Mouse (Mus musculus) retina, postnatal 7 days (tissue): ENCODE measurements around the gene Gadd45g.
A peak's percentile ranks its signal among the peaks of the same experiment; 100 is the strongest.

ENCODE experiments used
- DNase-seq: peaks from one replicate; pipeline ENCODE4 v3.0.0-alpha.2; 2012; ENCODE audit warnings: low read depth, low spot score

Gene Gadd45g

GRCm38 (mm10) chr13:51846301-51846867, at the start of gene Gadd45g:
TSS of gene Gadd45g (plus strand) at chr13:51846678.
- peak; percentile 90 for DNase-seq

DNA sequence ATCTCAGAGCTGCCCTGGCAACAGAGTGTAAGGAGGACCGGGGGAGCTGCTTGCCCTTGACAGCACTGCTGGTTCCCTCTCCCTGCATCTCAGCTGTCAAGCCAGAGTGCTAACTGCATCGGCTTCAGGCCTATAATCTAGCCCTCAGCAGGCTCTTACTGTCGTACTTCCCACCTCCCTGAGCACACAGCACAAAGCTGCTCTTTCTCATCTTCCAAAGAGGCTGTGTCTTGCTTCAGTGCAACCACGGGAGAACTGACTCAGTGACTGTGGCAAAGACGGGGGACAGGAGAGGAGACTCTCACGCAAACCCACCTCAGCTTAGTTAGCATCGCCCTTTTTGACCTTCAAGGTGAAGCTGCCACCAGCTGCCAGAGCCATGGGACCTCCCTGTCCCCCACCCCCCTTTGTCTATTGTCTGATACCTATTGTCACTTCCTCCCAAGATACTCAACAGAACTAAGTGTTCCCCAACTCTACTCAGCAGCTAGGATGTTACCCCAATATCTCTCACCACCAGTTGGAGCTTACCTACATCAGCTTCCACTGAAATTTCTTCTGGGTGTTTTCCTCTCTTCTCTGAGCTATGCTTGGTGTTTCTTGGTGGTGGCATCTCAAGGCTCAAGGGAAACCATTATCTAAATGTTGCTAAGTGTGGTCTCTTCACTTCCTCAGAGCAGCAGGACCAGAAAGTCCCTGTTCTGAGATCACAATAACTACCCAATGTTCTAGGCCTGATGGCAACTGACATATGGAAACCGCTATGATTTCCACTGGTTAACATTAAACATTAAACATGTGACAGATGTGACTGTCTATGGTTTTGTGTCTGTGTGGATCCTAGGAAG, 48.4 kb upstream of the Gadd45g start:
- no peak for DNase-seq

DNA sequence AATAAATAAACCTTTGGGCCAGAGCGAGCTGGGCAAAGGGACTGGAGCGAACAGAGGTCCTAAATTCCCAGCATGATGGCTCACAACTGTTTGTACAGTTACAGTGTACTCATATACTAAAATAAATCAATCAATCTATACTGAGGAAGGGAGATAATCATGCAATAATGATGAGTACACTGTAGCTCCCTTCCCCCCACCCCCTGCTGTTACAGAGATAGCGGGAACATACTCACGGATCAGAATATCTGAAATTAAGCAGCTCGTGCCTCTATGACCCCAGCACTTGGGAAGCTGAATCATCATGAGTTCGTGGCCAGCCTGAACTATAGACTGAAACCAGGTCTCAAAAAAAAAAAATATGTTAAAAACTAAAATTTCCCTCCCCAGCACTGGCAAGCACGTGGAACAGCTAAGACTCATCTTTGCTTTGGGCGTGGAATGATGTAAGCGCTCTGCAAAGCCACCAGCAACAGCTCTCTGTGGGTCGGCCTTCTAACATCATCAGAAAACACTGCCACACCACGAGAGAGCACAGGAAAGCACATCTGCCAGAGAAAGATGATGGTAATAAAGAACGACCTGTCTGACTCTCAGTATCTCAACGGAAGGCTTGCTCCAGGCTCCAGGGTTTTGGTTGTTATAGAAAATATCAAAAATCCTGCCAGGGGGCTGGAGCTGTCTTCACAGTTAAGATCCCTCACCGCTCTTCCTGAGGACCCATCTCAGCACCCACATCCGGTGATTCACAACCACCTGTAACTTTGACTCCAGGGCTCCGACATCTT, 46.5 kb upstream of the Gadd45g start:
- DNase-seq = no peak

DNA sequence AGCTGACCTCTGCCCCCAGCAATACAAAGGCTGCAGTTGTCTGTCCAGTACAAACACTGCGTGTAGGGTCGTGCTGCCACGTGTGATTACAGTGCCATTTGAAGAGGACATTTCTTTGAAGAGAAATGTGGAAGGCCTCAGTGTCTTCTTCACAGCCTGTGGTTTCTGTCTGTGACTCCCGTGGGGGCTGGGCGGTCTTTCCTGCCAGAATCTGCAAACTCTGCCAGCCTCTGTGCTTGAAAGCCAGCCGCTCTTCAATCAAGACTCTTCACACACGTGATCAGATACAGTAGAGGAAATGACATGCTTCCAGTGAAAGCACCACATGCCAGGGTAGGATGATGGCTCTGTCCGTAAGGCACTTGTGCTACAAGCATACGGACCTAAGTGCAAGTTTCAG, 45.6 kb upstream of the Gadd45g start:
- DNase-seq = no peak

- DNase-seq = no peak
Measured at GRCm38 (mm10) chr13:51805634-51806033, 40.8 kb upstream of the Gadd45g start.

GRCm38 (mm10) chr13:51806220-51806619, 40.3 kb upstream of the Gadd45g start:
- no peak for DNase-seq

DNA sequence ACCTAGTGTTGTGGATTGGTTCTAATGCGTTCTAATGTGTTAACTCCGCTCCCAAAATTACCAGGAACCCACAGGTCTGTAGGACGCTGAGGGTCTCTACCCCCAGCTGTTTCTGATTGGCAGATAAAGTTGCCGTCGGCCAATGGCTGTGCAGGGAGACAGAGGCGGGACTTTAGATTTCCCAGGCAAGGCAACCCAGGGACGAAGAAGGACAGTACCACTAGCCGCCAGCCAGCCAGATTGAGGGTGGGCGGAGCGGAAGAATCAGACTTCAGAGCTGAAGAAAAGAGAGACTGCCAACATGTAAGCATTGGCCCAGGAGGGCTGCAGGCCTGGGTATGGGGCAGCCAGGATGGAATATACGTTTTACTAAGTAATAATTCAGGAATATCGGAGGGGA, 38.3 kb upstream of the Gadd45g start:
- DNase-seq = no peak

DNA sequence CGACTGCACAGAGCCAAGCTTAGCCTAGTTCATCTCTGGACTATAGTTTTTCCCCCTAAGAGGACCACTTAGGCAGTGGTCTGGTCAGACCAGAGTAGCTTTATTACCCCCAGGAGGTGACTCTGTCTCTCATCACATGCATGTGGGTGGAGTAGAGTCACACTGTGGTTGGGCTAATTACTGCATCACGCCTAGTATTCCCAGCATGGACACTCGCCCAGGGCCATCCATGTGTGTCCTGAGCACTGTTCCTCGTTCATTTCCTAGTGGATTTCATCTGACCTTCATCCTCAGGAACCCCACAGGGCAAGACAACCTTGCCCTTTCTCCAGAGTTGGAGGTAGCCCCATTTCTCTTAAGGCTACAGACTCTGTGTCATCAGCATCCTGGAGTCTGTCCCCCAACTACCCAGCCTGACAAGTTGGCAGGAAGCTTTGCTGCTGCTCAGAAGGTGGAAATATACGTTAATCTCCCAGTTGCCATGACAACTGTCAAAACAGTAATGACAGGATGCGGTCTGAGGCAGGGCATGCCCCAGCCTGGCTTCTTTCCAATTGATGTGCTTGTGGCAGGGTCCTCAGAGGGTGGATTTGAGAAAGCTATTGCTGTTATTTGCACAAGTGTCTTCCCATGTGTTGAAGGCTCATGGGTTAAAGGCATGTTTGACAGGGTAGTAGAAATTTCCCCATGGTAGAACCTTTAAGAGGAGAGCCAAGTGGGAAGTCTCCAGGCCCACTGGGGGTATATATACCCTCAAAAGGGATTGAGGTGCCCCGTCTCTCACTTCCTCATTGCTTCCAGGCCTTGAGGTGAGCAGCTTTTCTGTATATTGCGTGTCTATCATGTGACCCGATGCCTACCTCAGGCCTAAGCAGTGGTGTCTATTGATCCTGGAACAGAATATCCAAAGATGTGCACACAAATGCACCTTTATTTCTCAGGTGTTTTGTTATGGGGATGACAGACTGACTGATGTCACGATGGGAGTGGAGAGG, 32.6 kb upstream of the Gadd45g start:
- DNase-seq = no peak

- no peak for DNase-seq
Measured at GRCm38 (mm10) chr13:51814646-51815045, 31.8 kb upstream of the Gadd45g start.

- DNase-seq = no peak
Measured at GRCm38 (mm10) chr13:51815865-51816504, 30.5 kb upstream of the Gadd45g start.

DNA sequence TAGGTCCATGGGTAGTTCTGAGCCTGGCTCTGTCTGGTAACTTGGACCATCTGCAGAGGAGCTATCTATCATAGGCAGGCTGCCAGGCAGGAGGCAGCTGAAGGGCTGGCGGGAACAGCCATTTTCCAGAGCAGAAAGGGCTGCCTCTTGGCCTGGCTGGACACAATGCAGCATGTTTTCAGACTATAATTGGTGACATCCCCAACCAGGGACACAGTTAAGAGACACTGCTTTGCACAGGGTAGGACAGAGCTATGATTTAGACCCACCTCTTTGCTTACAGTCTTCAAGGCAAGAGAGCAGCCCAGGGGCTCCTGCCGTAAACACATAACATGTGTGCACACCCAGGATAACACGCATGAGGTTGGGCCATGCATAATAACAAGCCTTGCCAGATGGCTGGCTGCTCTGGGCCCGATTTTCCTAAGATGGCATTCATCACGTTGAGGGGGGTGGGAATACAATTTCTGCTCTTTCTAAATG, 29.9 kb upstream of the Gadd45g start:
- DNase-seq = no peak

DNA sequence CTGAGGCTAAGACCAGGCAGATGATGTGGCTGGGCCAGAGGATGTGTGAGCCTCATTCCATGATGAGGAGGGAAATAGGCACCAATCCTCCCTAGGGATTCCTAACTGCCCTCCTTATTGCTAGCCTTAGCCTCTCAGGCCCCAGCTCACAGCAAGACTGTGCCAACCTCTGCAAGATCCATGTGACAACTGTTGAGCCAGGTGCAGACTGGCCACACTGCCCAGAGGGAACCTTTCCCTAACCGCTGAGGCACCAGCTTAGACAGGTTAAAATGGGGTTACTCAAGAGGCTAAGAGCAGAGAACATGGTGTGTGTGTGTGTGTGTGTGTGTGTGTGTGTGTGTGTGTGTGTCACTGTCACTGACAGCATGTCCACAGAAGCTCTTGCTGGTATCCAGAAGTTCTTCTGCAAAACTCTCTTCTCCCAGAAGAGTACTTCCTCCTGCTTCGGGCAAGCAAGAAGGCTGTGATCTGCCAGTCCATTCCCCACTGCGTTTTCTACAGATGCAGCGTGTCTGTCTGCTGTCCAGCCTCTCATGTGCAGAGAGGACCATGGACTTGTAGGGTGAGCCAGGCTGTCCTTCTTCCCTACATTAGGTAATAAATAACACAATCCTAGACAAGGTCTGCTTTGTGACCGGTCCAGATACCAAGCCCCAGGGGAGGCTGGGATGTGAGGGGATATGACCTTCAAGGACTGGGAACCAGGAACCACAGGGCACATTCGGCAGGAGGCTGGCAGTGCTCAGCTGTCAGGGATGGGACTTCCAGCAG, 28.1 kb upstream of the Gadd45g start:
- DNase-seq = no peak

GRCm38 (mm10) chr13:51818944-51819326, 27.5 kb upstream of the Gadd45g start:
- DNase-seq = no peak

DNA sequence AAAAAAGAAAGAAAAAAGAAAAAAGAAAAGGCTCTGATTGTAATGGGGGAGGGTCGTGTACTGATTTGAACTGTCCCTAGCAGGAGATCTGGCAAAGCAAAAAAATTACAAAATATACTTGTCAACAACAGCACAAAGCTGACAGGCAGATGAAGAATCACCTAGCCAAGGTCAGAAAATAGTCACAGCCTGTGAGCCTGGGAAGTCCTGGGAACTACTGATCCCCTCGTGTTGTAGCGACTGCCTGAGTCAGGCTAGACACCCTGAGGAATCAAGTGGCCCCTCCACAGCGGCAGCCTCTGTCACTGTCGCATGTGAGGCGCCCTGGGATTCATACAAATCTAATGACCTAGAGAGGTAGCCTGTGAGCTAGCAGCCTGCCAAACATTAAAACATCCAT, 27.1 kb upstream of the Gadd45g start:
- no peak for DNase-seq

- no peak for DNase-seq
Measured at GRCm38 (mm10) chr13:51821988-51822387, 24.5 kb upstream of the Gadd45g start.

DNA sequence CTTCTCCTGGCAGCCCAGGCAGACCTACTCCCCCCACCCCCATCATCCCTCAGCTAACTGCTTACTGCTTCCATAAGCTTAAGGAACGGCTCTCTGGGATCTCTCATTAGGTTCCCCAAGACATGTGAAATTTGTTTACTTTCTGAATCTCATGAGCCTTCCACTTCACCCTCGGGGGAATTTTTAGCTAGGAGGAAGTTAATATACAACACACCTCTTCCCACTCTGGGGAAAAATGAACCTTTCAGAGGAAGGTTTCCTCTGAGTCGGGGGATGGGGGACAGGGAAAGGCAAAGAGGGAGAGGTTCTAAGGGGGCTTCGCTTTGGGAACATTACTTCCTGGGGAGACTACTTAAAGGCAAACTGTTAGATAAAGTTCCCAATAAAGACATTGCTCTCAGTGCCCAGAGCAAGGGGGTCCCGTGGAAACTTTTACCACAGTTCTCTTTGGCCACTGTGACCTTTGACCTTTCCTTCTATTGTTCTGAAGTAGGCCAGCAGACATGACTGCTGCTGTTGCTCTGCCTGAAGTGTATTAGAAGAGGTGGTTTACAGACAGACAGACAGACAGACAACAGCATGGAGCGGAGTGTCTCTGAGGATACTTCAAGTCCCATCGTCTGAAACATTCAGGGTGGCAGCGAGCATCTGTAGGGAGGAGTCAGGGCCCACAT, 22.5 kb upstream of the Gadd45g start:
- DNase-seq = no peak

GRCm38 (mm10) chr13:51830744-51831450, 15.6 kb upstream of the Gadd45g start:
- peak; percentile 54 for DNase-seq

GRCm38 (mm10) chr13:51832491-51832890, 14.0 kb upstream of the Gadd45g start:
- no peak for DNase-seq

GRCm38 (mm10) chr13:51833611-51834010, 12.9 kb upstream of the Gadd45g start:
- DNase-seq = no peak
